Mouse (Mus musculus) B cell, adult 2 months (primary cell): ENCODE results near the gene Slit3.

Experiments used
- DNase-seq, 2 experiments: peaks; one replicate each; pipeline ENCODE4 v3.0.0; 2022

Gene Slit3

DNA sequence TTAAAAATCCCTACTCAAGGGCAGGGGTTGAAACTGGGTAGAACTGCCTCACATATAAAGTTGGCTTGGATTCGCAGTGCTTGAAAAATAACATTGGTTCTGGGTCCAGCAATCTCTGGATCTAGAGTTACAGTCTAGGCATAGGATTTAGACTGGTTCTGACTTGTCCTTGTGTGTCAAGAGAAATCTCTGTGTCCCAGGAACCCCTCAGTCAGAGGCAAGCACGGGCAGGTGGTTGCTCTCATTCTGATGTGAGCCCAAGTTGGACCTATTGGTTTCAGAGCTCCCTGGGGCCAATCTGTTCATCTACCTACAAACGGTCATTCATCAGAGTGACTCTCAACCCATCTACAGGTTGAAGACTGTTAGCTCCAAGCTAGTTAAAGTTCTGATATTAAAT lies 541.9 kb downstream of the Slit3 start:
- DNase-seq, result no peak

GRCm38 (mm10) chr11:35663661-35664060 lies 542.6 kb downstream of the Slit3 start:
- DNase-seq, result no peak

DNA sequence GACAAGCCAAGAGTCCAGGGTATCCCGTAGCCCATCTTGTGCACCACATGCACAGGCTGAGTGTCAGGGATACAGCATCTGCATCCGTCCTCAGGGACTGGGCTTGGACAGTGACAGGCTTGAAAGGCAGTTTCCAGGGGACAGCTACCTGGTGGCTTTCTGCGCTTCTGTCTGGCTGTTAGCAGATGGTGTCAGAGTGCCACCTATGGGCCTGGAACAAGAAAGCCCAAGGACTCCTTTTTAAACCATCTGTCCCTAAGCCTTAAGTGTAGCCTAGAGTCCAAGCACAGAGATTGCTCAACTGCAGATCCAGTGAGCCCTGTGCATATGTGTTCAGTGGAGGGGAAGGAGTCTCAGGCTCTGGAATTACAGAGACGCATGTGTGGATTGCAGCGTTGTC lies 544.0 kb downstream of the Slit3 start:
- DNase-seq, result no peak

DNA sequence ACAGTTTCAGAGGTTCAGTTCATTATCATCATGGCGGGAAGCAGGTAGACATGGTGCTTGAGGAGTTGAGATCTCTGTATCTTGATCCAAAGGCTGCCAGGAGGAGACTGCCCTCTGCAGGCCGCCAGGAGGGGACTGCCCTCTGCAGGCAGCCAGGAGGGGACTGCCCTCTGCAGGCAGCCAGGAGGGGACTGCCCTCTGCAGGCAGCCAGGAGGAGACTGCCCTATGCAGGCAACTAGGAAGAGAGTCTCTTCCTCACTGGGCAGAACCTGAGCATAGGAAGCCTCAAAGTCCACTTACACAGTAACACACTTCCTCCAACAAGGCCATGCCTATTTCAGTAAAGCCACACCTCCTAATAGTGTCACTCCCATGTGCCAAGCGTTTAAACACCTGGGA lies 546.4 kb downstream of the Slit3 start:
- DNase-seq, result no peak

DNA sequence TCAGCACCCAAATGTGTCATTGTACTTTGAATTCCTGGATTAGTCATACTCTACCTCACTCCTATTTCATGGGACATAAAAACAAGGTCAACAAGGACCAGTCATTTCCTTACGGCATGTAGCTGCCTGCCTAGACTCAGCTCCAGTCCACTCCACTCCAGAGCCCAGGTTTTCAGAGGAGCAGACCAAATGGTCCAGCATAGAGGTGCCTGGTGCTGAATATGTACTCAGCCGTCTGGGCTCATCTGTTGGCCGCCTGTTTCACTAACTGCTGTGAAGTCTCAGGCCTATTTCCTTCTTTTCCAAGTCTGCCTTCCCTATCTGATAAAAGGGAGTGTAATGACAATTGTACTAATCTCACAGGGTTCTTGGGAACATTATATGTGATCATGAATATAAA lies 547.1 kb downstream of the Slit3 start:
- no peak for DNase-seq

GRCm38 (mm10) chr11:35668750-35669149 lies 547.7 kb downstream of the Slit3 start:
- DNase-seq, result no peak

DNA sequence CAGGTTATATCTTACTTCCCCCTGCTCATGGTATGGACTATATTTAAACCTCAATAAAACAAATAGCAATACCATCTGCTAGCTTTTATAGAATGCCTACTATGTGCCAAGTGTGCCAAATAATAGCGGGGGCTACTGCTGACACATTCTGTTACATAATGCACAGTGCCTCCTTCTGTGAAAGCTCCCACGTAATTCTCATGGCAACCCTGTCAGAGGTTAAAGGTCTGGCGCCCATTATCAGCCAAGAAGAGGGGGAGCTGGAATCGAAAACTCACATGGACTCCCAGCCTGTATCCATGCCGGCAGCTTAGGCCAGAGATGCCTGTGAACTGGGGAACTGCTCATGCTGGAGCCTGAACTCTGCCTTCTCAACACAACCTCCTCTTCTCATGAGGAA lies 548.5 kb downstream of the Slit3 start:
- no peak for DNase-seq

DNA sequence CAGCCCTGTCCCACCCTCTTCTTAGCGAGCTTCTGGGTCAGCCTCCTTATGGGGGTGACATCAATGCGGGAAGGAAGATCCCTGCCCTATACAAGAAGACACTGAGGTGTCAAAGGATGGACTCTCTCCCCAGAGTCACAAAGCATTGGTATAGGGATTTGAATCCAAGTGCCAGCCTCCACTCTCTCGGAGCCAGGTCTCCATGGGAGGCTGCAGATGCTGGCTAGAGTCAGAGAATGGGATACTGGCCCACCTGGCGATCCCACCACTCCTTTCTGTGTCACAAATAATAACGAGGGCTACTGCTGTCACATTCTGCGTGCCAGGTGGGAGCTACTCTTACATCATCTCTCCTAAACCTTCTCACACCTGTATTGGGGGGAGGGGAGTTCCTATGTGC lies 549.2 kb downstream of the Slit3 start:
- no peak for DNase-seq

- DNase-seq, result no peak
These were observed 549.7 kb downstream of the Slit3 start for GRCm38 (mm10) chr11:35670746-35671145.

DNA sequence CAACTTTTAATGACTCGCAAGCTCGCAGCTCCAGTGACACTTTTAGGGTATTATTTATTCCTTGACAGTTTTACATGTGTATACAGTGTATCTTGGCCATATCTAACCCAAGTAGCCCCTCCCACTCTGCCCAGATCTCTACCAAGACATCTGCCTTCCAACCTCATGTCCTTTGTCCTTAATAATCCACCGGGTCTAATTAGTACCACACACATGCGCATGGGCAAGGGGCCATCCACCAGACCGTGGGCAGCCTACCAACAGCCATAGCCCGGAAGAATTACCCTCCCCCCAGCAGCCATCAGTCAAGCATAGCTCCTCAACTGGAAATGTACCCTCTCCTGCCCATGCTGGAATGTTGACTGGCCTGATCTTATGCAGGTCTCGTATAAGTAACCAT lies 552.0 kb downstream of the Slit3 start:
- DNase-seq, result no peak

- no peak for DNase-seq
These were observed 553.2 kb downstream of the Slit3 start for GRCm38 (mm10) chr11:35674242-35674641.

DNA sequence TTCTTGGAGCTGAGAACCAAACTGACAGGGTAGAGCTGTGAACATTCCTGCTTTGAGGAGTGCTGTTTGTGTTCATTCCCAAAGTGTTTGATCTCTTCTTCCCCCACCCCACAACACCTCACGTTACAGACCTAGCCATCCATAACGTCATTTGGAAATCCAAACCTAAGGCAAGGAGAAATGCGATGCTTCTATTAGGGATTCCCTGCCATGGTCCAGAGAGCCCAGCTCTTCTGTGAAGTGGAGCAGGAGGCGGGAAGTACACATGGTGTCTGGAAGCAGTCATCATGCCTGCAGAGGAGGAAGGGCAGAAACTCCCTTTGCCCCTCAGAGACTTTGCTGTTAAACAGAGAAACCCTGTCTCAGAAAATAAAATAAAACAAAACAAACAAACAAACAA lies 555.7 kb downstream of the Slit3 start:
- DNase-seq, result no peak

- DNase-seq, result no peak
These were observed 559.0 kb downstream of the Slit3 start for GRCm38 (mm10) chr11:35679976-35680375.

GRCm38 (mm10) chr11:35687316-35687715 lies 566.3 kb downstream of the Slit3 start:
- no peak for DNase-seq

- no peak for DNase-seq
These were observed 569.7 kb downstream of the Slit3 start for GRCm38 (mm10) chr11:35690515-35691281.

DNA sequence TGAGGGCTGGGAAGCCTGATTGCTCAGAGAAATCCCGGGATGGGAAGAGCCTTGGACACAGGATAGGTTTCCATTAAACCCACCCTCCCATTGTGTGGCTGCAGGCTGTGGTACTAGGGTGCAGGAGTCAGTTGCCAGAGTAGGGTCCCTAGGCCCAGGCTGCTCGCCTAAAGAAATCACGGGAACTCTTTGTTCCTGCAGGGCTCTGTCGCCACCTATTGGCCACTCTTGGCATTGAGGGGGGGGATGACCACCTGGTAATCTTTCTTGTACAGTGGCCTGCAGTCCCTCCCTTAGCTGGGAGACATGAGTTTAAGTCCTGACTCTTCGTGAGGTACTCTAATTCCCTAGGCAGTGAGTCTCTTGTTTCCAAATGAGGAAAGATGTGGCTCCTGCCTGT lies 572.1 kb downstream of the Slit3 start:
- peak; percentile 47 to 55 for DNase-seq

- DNase-seq, result no peak
These were observed 572.6 kb downstream of the Slit3 start for GRCm38 (mm10) chr11:35693625-35694024.

GRCm38 (mm10) chr11:35697476-35697875 lies 576.5 kb downstream of the Slit3 start:
- DNase-seq, result no peak

GRCm38 (mm10) chr11:35698901-35699300 lies 577.9 kb downstream of the Slit3 start:
- no peak for DNase-seq

DNA sequence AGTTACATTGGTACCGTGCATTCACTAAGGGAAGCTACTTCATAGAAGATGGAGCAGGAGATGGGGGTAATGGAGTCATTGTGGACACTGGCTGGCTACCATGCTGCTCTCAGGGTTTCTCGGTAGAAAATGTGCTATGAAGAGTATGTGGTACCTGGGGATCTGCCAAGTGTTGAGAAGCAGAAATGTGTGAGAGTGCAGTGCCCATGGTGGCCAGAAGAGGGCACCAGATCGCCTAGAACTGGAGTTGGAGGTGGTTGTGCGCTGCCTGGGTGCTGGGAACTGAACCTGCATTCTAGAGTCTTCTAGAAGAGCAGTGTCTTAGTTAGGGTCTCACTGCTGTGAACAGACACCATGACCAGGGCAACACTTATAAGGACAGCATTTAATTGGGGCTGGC lies 582.4 kb downstream of the Slit3 start:
- DNase-seq, result no peak

GRCm38 (mm10) chr11:35704381-35704780 lies 583.4 kb downstream of the Slit3 start:
- DNase-seq, result no peak

- no peak for DNase-seq
These were observed 583.9 kb downstream of the Slit3 start for GRCm38 (mm10) chr11:35704927-35705326.

GRCm38 (mm10) chr11:35707431-35707830 lies 586.4 kb downstream of the Slit3 start:
- DNase-seq, result no peak

DNA sequence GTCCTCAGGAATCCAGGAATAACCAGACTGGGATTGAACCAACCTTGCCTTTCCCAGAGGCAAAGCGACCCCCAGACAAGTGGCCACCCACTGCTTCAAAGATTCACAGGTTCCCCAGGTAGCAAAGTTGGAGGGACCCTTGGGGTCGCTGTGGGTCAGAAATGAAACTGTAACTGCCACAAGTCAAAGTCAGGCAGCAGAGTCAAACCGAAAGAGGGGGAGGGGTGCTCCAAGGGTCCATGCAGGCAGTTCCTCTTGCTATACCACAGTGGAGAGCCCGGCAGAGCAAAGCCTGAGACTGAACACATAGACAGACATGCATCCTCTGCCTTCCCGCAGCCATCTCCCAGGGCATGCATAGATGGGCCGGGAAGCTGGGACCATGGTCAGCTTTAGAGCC lies 590.3 kb downstream of the Slit3 start:
- DNase-seq, result no peak

DNA sequence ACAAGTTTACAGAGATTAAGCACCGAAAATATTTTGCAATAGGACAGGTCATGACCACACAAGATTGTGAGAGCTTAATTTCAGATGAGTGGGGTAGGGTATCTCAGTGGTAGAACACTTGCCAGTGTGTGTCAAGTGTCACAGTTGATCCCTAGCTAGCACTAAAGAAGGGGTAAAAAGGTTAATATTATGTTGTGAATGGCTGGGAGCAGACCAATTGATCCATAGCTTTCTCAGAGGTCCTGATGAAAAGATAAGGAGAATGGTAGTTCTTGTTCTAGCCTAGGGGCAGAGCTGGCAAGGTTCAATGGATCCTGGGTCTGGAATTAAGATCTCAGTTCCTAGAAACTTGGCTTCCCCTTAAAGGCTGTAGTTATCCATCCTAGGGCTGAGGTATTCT lies 597.9 kb downstream of the Slit3 start:
- DNase-seq, result no peak
